Mouse (Mus musculus) forebrain, embryonic 14.5 days (tissue): ENCODE results near the gene Celf6. TPM values are rescaled to one million over a fixed set of nuclear protein-coding genes. Genes with fewer than 3 reads are reported as not detected.

Experiments used
- ATAC-seq: fragments of 200-750 bp; cut with Nextera tagmentation; 2 replicates; pipeline ENCODE4 v1.8.0; 2017; ENCODE audit warnings: mild to moderate bottlenecking, moderate library complexity
- DNase-seq: peaks from one replicate; pipeline ENCODE4 v3.0.0-alpha.2; 2015; ENCODE audit warnings: low spot score
- H3K27ac ChIP-seq: fragments of 300-500 bp; sonication (generic); 2 replicates; pipeline ENCODE4 v1.5.1; 2014; ENCODE audit warnings: low read depth, mild to moderate bottlenecking, control low read depth, low read length, moderate library complexity
- H3K27me3 ChIP-seq: fragments of 300-500 bp; sonication (generic); replicated peaks from 2 replicates; pipeline ENCODE4 v1.6.1; 2014; ENCODE audit warnings: low read length, control low read depth, mixed read lengths; ENCODE audit not compliant: control insufficient read depth, insufficient read depth
- H3K36me3 ChIP-seq: fragments of 300-500 bp; sonication (generic); 2 replicates; pipeline ENCODE4 v1.6.1; 2014; ENCODE audit warnings: low read length, control low read depth; ENCODE audit not compliant: control insufficient read depth, insufficient read depth
- H3K4me1 ChIP-seq: fragments of 300-500 bp; sonication (generic); 2 replicates; pipeline ENCODE4 v1.6.1; 2014; ENCODE audit warnings: antibody characterized with exemption, low read length, control low read depth; ENCODE audit not compliant: control insufficient read depth, insufficient read depth
- H3K4me2 ChIP-seq: fragments of 300-500 bp; sonication (generic); 2 replicates; pipeline ENCODE4 v1.6.1; 2014; ENCODE audit warnings: mild to moderate bottlenecking, control low read depth, low read length
- H3K4me3 ChIP-seq: fragments of 300-500 bp; sonication (generic); 2 replicates; pipeline ENCODE4 v1.5.1; 2014; ENCODE audit warnings: low read depth, low read length, control low read depth
- H3K9ac ChIP-seq: fragments of 300-500 bp; sonication (generic); 2 replicates; pipeline ENCODE4 v1.6.1; 2014; ENCODE audit warnings: mild to moderate bottlenecking, low read length, control low read depth, moderate library complexity
- H3K9me3 ChIP-seq: fragments of 300-500 bp; sonication (generic); replicated peaks from 2 replicates; pipeline ENCODE4 v1.6.1; 2016; ENCODE audit warnings: low read length, control low read depth, mixed read lengths; ENCODE audit not compliant: control insufficient read depth
- WGBS: fragments of 180-500 bp; shearing (Covaris S2); extraction: QIAGEN DNeasy Blood & Tissue Kit; methylation state at CpG from one replicate; pipeline ENCODE4 v1.1.7; 2014; 5-methylcytosine and 5-hydroxymethylcytosine counted together
- polyA plus RNA-seq: library from polyadenylated mRNA; unstranded; fragments of >200 nt; fragmentation: Nextera tagmentation; extraction: Ambion mirVana; gene quantifications from 2 replicates; pipeline ENCODE4 v1.2.1, GENCODE M21; 2014

Gene Celf6
- polyA plus RNA-seq, 1 experiment from 2014 or later = 14.0 TPM

DNA sequence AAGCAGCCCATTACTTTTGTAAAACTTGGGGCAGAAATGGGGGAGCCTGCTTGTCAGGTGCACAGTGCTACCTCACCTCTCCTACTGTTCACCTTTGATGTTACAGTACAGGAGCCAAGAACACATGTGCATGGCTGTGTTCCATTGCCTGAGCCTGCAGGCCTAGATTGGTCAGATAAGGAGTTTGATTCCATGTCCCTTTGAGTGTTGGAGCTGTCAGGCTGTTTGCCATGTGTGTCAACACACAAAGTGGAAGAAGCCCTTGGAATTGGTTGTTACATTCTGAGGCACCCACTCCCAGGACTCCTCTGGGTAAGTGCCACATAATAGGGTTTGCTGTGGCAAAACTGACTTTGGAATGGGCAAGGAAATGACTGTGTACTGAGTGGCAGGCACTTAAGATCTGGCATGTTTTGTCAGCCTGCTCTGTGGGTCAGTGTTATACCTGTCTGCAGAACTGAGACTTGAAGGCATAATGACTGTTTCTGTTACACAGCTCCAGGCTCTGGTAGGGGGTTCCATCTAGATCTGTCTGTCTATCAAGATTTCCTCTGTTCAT lies 34.9 kb upstream of the Celf6 start:
- peaks cover 12% of the 10 kb centered on the region; the same call in 1 of the 2 replicates for H3K4me1 ChIP-seq
- no peaks in the 10 kb centered on the region for H3K27me3 ChIP-seq
- H3K4me2 ChIP-seq = no peak overlapping the region
- DNase-seq (no peak), ATAC-seq (no peak)
- no peaks in the 10 kb centered on the region for H3K9me3 ChIP-seq
- no peak overlapping the region for H3K4me3 ChIP-seq
- no peaks in the 10 kb centered on the region for H3K36me3 ChIP-seq
- no peak overlapping the region for H3K27ac ChIP-seq
- H3K9ac ChIP-seq = no peak overlapping the region

DNA sequence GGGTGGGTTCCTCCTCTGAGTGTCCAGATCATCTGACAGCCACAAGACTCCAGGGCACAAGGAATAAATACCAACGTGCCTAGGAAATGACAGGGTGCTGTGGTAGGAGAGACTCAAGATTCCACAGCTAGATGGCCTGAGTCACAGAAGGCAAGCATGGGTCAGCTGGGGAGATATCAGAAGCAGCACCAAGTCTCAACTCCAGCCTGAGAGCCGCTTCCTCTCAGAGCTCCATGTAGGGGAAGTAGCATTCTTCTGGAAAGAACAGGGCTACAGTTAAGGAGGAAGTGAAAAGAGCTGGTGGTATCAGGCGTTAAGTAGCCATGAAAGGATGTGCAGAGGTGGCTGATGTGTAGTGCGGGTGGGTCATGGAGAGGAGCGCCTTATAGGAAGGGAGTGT lies 33.0 kb upstream of the Celf6 start:
- H3K4me1 ChIP-seq = peaks cover 8% of the 10 kb centered on the region; the same call in 1 of the 2 replicates
- no peak overlapping the region for H3K4me2 ChIP-seq
- H3K9ac ChIP-seq = no peak overlapping the region
- H3K27me3 ChIP-seq = no peaks in the 10 kb centered on the region
- no peak for ATAC-seq
- DNase-seq = no peak
- H3K4me3 ChIP-seq = no peak overlapping the region
- 0 out of 2 replicates have a peak, but pooled peaks cover 4% of the 10 kb centered on the region for H3K36me3 ChIP-seq
- H3K9me3 ChIP-seq = no peaks in the 10 kb centered on the region
- 92% methylated on average over 5 of the region's 5 CpGs for WGBS
- no peak overlapping the region for H3K27ac ChIP-seq

- 98% methylated on average over 1 of the region's 1 CpGs for WGBS
- ATAC-seq = no peak
These were observed 29.8 kb upstream of the Celf6 start for GRCm38 (mm10) chr9:59547869-59548268.

DNA sequence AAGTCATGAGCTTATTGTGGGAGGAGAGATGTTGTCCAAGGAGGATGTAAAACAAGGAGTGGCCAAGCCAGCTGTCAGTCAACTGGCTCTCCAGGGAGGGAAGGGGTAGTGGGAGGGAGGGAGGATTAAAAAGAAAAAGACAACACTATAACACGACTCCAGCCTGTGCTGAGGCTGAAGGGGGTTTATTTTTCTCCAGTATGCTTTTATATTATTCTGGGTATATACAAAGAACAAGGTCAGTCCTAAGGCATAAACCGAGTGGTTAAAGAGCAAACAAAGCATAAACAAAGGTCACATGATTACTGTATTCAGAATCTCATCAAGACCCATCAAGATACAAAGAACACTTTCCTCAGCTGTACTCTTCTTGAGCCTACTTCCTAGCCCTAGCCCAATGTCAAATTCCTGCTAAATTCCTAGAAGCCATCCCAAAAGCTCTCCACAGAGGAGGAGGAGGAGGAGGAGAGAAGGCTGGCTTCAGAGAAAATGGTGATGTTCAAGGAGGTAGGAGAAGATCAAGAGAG lies 28.7 kb upstream of the Celf6 start:
- Histone ChIP-seq H3K9ac (no peak overlapping the region), H3K27ac (no peak overlapping the region), H3K9me3 (no peaks in the 10 kb centered on the region), H3K4me1 (no peaks in the 10 kb centered on the region), H3K27me3 (no peaks in the 10 kb centered on the region), H3K4me3 (no peak overlapping the region), H3K4me2 (no peak overlapping the region), H3K36me3 (0 out of 2 replicates have a peak, but pooled peaks cover 4% of the 10 kb centered on the region)
- ATAC-seq = no peak
- no peak for DNase-seq
- WGBS = 59% methylated on average over 2 of the region's 2 CpGs

More at GRCm38 (mm10) chr9:59547869-59548268, 29.8 kb upstream of the Celf6 start:
- Histone ChIP-seq H3K9me3 (no peaks in the 10 kb centered on the region), H3K4me3 (no peak overlapping the region), H3K27ac (no peak overlapping the region), H3K4me1 (no peaks in the 10 kb centered on the region), H3K36me3 (0 out of 2 replicates have a peak, but pooled peaks cover 4% of the 10 kb centered on the region), H3K27me3 (no peaks in the 10 kb centered on the region), H3K9ac (no peak overlapping the region), H3K4me2 (no peak overlapping the region)
- DNase-seq = no peak

GRCm38 (mm10) chr9:59550077-59550476 lies 27.6 kb upstream of the Celf6 start:
- peaks cover 14% of the 10 kb centered on the region for H3K36me3 ChIP-seq
- 91% methylated on average over 4 of the region's 4 CpGs for WGBS
- no peak overlapping the region for H3K4me2 ChIP-seq
- no peaks in the 10 kb centered on the region for H3K9me3 ChIP-seq
- no peak overlapping the region for H3K9ac ChIP-seq
- no peaks in the 10 kb centered on the region for H3K27me3 ChIP-seq
- DNase-seq (no peak), ATAC-seq (no peak)
- no peak overlapping the region for H3K27ac ChIP-seq
- H3K4me3 ChIP-seq = no peak overlapping the region
- H3K4me1 ChIP-seq = no peaks in the 10 kb centered on the region

GRCm38 (mm10) chr9:59551017-59551416 lies 26.7 kb upstream of the Celf6 start:
- Histone ChIP-seq H3K4me1 (no peaks in the 10 kb centered on the region), H3K9me3 (no peaks in the 10 kb centered on the region), H3K36me3 (peaks cover 20% of the 10 kb centered on the region), H3K27me3 (no peaks in the 10 kb centered on the region), H3K4me2 (no peak overlapping the region), H3K27ac (no peak overlapping the region), H3K9ac (no peak overlapping the region), H3K4me3 (no peak overlapping the region)
- DNase-seq (no peak), ATAC-seq (no peak)
- 87% methylated on average over 5 of the region's 5 CpGs for WGBS

DNA sequence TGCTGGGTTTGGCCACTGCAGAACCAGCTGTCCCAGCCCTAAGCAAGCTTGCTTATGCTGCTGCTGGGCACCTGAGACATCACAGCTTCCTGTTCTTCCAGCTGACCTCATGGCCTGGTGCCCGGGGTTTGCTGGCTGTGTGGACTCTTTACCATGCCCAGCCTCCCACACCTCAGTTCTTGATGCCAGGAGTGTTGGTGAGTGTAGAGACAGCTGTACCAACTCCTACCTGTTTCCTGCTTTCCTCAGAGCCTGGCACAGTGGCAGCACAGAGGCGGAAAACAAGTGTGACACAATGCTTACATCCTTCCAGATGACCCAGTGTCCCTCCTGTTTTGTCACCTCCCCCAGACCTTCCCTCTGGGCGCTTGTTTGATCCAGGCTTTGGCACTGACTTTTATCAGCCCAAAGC lies 26.1 kb upstream of the Celf6 start:
- ATAC-seq = no peak
- H3K4me2 ChIP-seq = no peak overlapping the region
- no peaks in the 10 kb centered on the region for H3K27me3 ChIP-seq
- no peak overlapping the region for H3K4me3 ChIP-seq
- 86% methylated on average over 3 of the region's 3 CpGs for whole genome bisulfite sequencing
- no peaks in the 10 kb centered on the region for H3K4me1 ChIP-seq
- peaks cover 23% of the 10 kb centered on the region for H3K36me3 ChIP-seq
- no peak overlapping the region for H3K9ac ChIP-seq
- DNase-seq = no peak
- H3K9me3 ChIP-seq = no peaks in the 10 kb centered on the region
- H3K27ac ChIP-seq = no peak overlapping the region

GRCm38 (mm10) chr9:59552610-59553009 lies 25.1 kb upstream of the Celf6 start:
- Histone ChIP-seq H3K4me2 (no peak overlapping the region), H3K9ac (no peak overlapping the region), H3K36me3 (peaks cover 32% of the 10 kb centered on the region), H3K27me3 (no peaks in the 10 kb centered on the region), H3K4me3 (no peak overlapping the region), H3K4me1 (no peaks in the 10 kb centered on the region), H3K9me3 (no peaks in the 10 kb centered on the region), H3K27ac (no peak overlapping the region)
- no peak for ATAC-seq
- 86% methylated on average over 5 of the region's 5 CpGs for WGBS
- DNase-seq = no peak

- Histone ChIP-seq H3K4me2 (no peak overlapping the region), H3K4me1 (no peaks in the 10 kb centered on the region), H3K9ac (no peak overlapping the region), H3K36me3 (peaks cover 38% of the 10 kb centered on the region), H3K9me3 (no peaks in the 10 kb centered on the region), H3K27me3 (no peaks in the 10 kb centered on the region), H3K27ac (no peak overlapping the region), H3K4me3 (no peak overlapping the region)
- WGBS = 88% methylated on average over 4 of the region's 4 CpGs
- ATAC-seq (no peak), DNase-seq (no peak)
These were observed 24.0 kb upstream of the Celf6 start for GRCm38 (mm10) chr9:59553719-59554118.
